Mouse (Mus musculus): Measurements from ENCODE around the gene Sptbn4.

- TF ChIP-seq MAFK (IDR thresholded peaks at IDR 0.05; ENCODE audit: insufficient read depth, low read depth, low read length) (no peak), CHD2 (IDR thresholded peaks at IDR 0.05; ENCODE audit: low read depth, low read length) (no peak), ZNF384 (IDR thresholded peaks at IDR 0.05; ENCODE audit: low read depth, low read length) (0 out of 2 replicates have a peak, but pooled peaks have one; percentile 55)
Measured at GRCm38 (mm10) chr7:27455273-27455672, 7.8 kb upstream of the Sptbn4 start.

Data from ES-E14 (cell line).